Mouse (Mus musculus) embryonic facial prominence, embryonic 11.5 days (tissue): ENCODE measurements at regions not wholly inside any gene's neighbourhood (a gene's known extent, or its start where the extent isn't known, plus 50 kb on each side); places are given as distances from the start of the nearest gene placed in this dataset.
A peak's percentile ranks its signal among the peaks of the same experiment; 100 is the strongest.

ENCODE experiments used
- ATAC-seq: fragments of 200-750 bp; cut with Nextera tagmentation; replicated peaks from 2 replicates; pipeline ENCODE4 v1.8.0; 2017; ENCODE audit warnings: low read depth; ENCODE audit not compliant: insufficient number of reproducible peaks, low FRiP score, low TSS enrichment
- DNase-seq: peaks from one replicate; pipeline ENCODE4 v3.0.0-alpha.2; 2015; ENCODE audit warnings: low spot score
- H3K27ac ChIP-seq: fragments of 300-500 bp; sonication (generic); replicated peaks from 2 replicates; pipeline ENCODE4 v1.5.1; 2014; ENCODE audit warnings: mild to moderate bottlenecking, low read depth, low read length, control low read depth
- H3K27me3 ChIP-seq: fragments of 300-500 bp; sonication (generic); 2 replicates; pipeline ENCODE4 v1.6.1; 2014; ENCODE audit warnings: mild to moderate bottlenecking, low read length, moderate library complexity, mixed read lengths; ENCODE audit not compliant: control insufficient read depth, insufficient read depth
- H3K36me3 ChIP-seq: fragments of 300-500 bp; sonication (generic); replicated peaks from 2 replicates; pipeline ENCODE4 v1.6.1; 2014; ENCODE audit warnings: low read depth, mild to moderate bottlenecking, low read length, moderate library complexity, mixed read lengths; ENCODE audit not compliant: control insufficient read depth, insufficient read depth
- H3K4me1 ChIP-seq: fragments of 300-500 bp; sonication (generic); 2 replicates; pipeline ENCODE4 v1.6.1; 2014; ENCODE audit warnings: low read length, mixed read lengths; ENCODE audit not compliant: control insufficient read depth, insufficient read depth
- H3K4me2 ChIP-seq: fragments of 300-500 bp; sonication (generic); 2 replicates; pipeline ENCODE4 v1.6.1; 2014; ENCODE audit warnings: low read depth, mild to moderate bottlenecking, control low read depth, low read length, moderate library complexity
- H3K4me3 ChIP-seq: fragments of 300-500 bp; sonication (generic); 2 replicates; pipeline ENCODE4 v1.5.1; 2014; ENCODE audit warnings: low read depth, low read length, control low read depth
- H3K9ac ChIP-seq: fragments of 300-500 bp; sonication (generic); replicated peaks from 2 replicates; pipeline ENCODE4 v1.6.1; 2014; ENCODE audit warnings: mild to moderate bottlenecking, control low read depth, low read length
- H3K9me3 ChIP-seq: fragments of 300-500 bp; sonication (generic); replicated peaks from 2 replicates; pipeline ENCODE4 v1.6.1; 2016; ENCODE audit warnings: mild to moderate bottlenecking, low read length, inconsistent platforms, mixed read lengths; ENCODE audit not compliant: control insufficient read depth
- WGBS: fragments of 180-500 bp; shearing (Covaris S2); extraction: QIAGEN DNeasy Blood & Tissue Kit; methylation state at CpG from one replicate; pipeline ENCODE4 v1.1.7; 2014; 5-methylcytosine and 5-hydroxymethylcytosine counted together

DNA sequence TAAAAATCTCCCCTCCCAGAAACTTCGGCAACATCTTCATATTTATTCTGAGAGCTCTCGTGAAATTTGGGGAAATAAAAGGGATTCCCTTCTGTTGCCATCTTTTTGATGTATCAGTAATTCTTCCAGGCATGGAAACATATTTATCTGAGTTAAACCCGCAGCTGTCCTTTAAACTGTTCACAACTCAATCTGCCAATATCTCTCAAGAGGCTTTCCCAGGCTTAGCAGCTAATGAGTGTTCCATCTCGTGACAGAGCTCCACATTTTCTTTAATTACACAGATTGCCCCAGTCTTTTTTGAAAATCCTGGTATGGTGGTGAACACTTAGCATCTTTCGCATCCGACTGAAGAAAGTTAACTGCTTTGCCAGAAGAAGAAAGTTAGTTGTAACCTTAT, 149.5 kb downstream of the Anxa1 start:
- ATAC-seq (no peak), DNase-seq (no peak)
- Histone ChIP-seq H3K4me1 (no peaks in the 10 kb centered on the region), H3K4me3 (no peak overlapping the region), H3K27ac (no peak overlapping the region), H3K9ac (no peak overlapping the region), H3K9me3 (no peaks in the 10 kb centered on the region), H3K4me2 (no peak overlapping the region), H3K36me3 (no peaks in the 10 kb centered on the region), H3K27me3 (no peaks in the 10 kb centered on the region)
- 81% methylated on average over 6 of the region's 6 CpGs for WGBS

DNA sequence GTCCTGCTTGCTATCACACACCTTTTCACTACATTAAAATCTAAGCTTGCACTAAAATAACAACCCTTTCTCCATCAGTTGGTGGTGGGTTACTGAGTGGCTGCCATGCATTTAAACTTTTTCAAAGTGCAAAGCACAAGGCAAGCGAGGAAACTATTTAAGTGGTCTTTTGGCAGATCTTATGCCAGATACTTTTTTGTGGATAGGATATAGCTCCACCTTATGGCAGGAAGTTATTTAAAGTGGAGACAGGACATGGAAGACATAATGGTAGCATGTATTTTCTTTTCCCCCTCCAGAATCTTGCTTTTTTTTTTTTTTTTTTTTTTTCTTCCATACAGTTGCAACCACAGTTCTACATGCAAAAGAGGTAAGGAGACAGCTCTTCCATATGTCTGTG, 150.3 kb downstream of the Anxa1 start:
- H3K9ac ChIP-seq, result no peak overlapping the region
- 37% methylated on average over 1 of the region's 1 CpGs for WGBS
- H3K9me3 ChIP-seq, result no peaks in the 10 kb centered on the region
- H3K4me2 ChIP-seq, result no peak overlapping the region
- no peaks in the 10 kb centered on the region for H3K36me3 ChIP-seq
- no peaks in the 10 kb centered on the region for H3K27me3 ChIP-seq
- H3K4me3 ChIP-seq, result no peak overlapping the region
- ATAC-seq (no peak), DNase-seq (peak; percentile 27)
- H3K4me1 ChIP-seq, result no peaks in the 10 kb centered on the region
- no peak overlapping the region for H3K27ac ChIP-seq

DNA sequence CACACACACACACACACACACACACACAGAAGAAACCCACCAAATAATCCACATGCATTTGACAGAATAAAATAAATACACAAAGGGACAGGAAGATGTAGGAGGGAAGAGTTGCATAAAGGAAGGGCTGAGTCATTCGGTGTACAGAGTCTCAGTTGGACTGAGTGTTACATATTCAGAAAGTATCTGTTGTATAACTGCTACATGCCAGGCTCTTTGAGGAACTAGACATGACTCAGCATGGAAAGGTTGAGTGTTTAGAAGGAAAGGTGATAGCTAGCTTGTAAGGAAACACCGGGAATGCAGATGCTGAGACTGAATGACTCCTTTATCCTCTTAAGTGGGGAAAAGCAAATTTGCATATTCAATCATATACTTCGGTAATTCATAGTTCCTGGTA, 151.3 kb downstream of the Anxa1 start:
- ATAC-seq (no peak), DNase-seq (no peak)
- no peak overlapping the region for H3K9ac ChIP-seq
- no peaks in the 10 kb centered on the region for H3K9me3 ChIP-seq
- no peaks in the 10 kb centered on the region for H3K4me1 ChIP-seq
- no peaks in the 10 kb centered on the region for H3K27me3 ChIP-seq
- H3K4me2 ChIP-seq, result no peak overlapping the region
- H3K4me3 ChIP-seq, result no peak overlapping the region
- H3K36me3 ChIP-seq, result no peaks in the 10 kb centered on the region
- H3K27ac ChIP-seq, result no peak overlapping the region
- 44% methylated on average over 3 of the region's 3 CpGs for WGBS

DNA sequence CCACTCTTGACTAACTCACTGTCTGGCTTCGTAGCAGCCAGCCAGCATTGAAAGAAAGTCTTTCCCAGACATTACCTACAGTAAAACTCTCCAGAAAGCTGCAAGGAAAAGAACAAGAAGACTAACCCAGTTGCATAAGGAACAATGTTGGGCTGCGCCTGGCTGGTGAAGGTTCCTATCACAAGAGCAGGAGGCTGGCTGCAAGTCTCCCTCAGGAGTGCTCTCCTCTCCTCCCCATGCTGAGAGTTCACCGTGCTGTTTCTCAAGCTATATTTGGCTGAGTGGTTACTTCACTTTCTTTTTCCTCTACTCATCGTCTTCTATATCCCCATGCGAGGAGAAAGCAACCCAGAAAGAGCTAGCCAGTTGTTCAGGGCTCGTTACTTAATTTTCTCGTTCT, 164.0 kb downstream of the Anxa1 start:
- Histone ChIP-seq H3K4me2 (no peak overlapping the region), H3K9me3 (no peaks in the 10 kb centered on the region), H3K27ac (no peak overlapping the region), H3K27me3 (no peaks in the 10 kb centered on the region), H3K4me3 (no peak overlapping the region), H3K4me1 (no peaks in the 10 kb centered on the region), H3K36me3 (no peaks in the 10 kb centered on the region), H3K9ac (no peak overlapping the region)
- ATAC-seq, result no peak
- DNase-seq, result no peak
- WGBS, result 86% methylated on average over 7 of the region's 7 CpGs

DNA sequence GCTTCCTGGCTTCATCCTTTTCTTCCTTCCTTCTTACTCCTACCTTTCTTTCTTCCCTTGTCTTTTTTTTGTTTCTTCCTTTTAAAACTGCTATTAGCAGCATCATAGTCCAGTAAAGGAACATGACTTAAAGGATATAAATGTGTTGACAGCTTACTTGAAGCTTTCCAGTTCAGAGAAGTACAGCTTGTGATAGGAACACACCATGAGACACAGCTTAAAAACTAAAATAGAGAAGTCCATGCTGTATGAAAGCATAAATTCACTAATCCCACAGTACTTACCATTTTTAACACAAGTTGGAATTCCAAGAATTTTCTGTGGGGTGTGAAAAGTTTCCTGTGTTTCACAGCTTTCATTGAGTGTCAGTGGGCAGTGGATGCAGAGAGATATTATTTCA, 173.4 kb downstream of the Anxa1 start:
- no peaks in the 10 kb centered on the region for H3K9me3 ChIP-seq
- H3K4me3 ChIP-seq, result no peak overlapping the region
- no peaks in the 10 kb centered on the region for H3K4me1 ChIP-seq
- H3K36me3 ChIP-seq, result no peaks in the 10 kb centered on the region
- H3K27ac ChIP-seq, result no peak overlapping the region
- no peak for DNase-seq
- H3K9ac ChIP-seq, result no peak overlapping the region
- no peak for ATAC-seq
- H3K4me2 ChIP-seq, result no peak overlapping the region
- no peaks in the 10 kb centered on the region for H3K27me3 ChIP-seq

DNA sequence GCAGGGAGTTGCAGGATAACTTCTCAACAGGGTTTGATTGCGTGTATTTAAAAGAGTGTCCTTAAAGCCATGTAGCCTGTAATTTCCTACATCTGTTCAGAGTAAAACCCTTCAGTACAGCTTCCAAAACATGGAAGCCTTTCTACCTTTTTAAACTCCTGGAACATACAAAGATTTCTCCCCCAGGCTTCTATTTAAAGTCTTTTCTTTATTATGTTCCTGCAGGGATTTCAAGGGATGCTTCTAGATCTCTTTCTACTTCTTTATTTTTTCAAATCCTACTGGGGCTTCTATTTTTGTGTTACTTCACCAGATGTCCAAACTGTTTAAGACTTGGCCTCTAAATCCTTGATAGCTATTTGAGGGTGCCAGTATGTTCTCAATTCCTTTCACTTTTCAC, 196.2 kb downstream of the Anxa1 start:
- H3K4me1 ChIP-seq, result no peaks in the 10 kb centered on the region
- no peak for ATAC-seq
- H3K4me2 ChIP-seq, result no peak overlapping the region
- no peak for DNase-seq
- H3K9ac ChIP-seq, result no peak overlapping the region
- H3K4me3 ChIP-seq, result no peak overlapping the region
- H3K27ac ChIP-seq, result no peak overlapping the region
- H3K27me3 ChIP-seq, result no peaks in the 10 kb centered on the region
- no peaks in the 10 kb centered on the region for H3K36me3 ChIP-seq
- H3K9me3 ChIP-seq, result no peaks in the 10 kb centered on the region
- 88% methylated on average over 1 of the region's 1 CpGs for WGBS

DNA sequence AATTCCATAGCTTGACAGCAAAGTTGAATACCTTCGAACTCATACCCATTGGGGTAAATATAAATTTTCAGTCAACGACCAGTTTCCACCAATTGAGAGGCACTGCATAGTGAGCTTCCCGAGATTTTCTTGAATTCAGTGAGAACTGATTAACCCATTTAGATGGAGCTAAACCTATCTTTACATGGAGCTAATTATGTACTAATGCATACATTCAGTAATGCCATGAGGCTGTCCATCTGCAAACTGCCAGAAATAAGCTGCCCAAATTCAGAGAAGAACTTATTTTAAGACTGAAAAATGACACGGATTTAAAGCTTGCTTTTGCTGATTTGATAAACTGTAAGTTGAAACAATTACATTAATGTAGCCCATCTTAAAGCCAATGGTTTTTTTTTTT, 208.9 kb downstream of the Anxa1 start:
- H3K9ac ChIP-seq, result no peak overlapping the region
- no peaks in the 10 kb centered on the region for H3K9me3 ChIP-seq
- no peaks in the 10 kb centered on the region for H3K4me1 ChIP-seq
- ATAC-seq (no peak), DNase-seq (no peak)
- no peaks in the 10 kb centered on the region for H3K27me3 ChIP-seq
- H3K4me3 ChIP-seq, result no peak overlapping the region
- H3K4me2 ChIP-seq, result no peak overlapping the region
- 78% methylated on average over 4 of the region's 4 CpGs for WGBS
- no peak overlapping the region for H3K27ac ChIP-seq
- H3K36me3 ChIP-seq, result no peaks in the 10 kb centered on the region

DNA sequence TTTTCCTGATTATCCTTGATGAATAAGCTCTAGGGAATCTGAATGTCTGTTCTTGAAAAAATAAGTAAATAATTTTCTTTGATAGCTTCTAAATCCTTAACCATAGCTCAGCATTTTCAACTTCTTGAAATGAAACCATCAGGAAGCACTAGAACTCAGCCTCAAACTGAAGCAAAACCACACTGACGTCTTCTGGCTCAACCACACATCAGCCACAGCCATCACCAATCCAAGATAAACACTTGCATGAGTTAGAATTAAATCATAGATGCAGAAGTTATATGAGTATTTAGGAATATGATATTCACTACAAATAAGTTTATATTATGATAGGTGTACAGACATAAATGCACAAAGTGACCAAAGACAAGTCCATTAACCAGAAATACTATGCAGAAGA, 229.2 kb downstream of the Anxa1 start:
- WGBS, result 86% methylated on average over 1 of the region's 1 CpGs
- Histone ChIP-seq H3K9ac (no peak overlapping the region), H3K4me2 (no peak overlapping the region), H3K4me1 (no peaks in the 10 kb centered on the region), H3K4me3 (no peak overlapping the region), H3K27me3 (no peaks in the 10 kb centered on the region), H3K27ac (no peak overlapping the region), H3K9me3 (no peaks in the 10 kb centered on the region), H3K36me3 (no peaks in the 10 kb centered on the region)
- no peak for DNase-seq
- ATAC-seq, result no peak
